Mouse (Mus musculus): ENCODE results near the gene Panx1. TPM values are rescaled to one million over a fixed set of nuclear protein-coding genes. Genes with fewer than 3 reads are reported as not detected.
A peak's percentile ranks its signal among the peaks of the same experiment; 100 is the strongest.

Gene Panx1
- total and polyA plus RNA-seq, 3 experiments: 10.6 to 20.3 TPM; not detected in 1

DNA sequence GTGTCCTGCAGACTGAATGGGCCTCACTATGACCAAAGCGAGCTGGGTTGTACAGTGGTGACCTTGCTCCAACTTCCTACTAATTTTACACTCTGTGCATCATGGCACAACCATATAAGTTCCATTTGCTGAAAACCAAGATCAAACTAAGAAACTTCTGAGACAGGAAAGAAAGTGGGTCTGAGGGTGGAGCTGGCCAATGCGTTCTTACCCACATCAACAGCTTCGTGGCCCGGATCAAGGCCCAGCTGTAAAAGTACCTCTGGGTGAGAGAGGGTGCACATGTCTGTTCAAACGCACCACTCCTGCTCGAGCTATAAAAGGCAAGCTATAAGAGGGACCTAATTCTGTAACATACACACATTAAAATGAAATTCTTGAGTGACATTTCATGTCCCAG is 14.7 kb upstream of the Panx1 start:
- Histone ChIP-seq H3K4me3 (ENCODE audit: control insufficient read depth in 1 of 2, insufficient read depth in 1 of 2, low read depth in 2 of 2, low read length in 2 of 2) (no peak overlapping the region), H3K27me3 (ENCODE audit: control insufficient read depth in 1 of 2, insufficient read depth in 2 of 2, low read length in 2 of 2) (peaks cover 0 to 10% of the 10 kb centered on the region in 2 experiments; a peak in 3 of 4 replicates), H3K27ac (ENCODE audit: control insufficient read depth, low read depth, low read length) (no peak overlapping the region), H3K79me2 (ENCODE audit: control insufficient read depth, insufficient read depth, low read length, poor library complexity) (no peaks in the 10 kb centered on the region), H3K36me3 (ENCODE audit: control insufficient read depth in 1 of 2, insufficient read depth in 2 of 2, low read length in 2 of 2) (no peaks in the 10 kb centered on the region), H3K4me1 (ENCODE audit: control insufficient read depth in 1 of 2, insufficient read depth in 2 of 2, low read length in 2 of 2) (no peaks in the 10 kb centered on the region), H3K9me3 (replicated peaks; ENCODE audit: insufficient read depth, low read length) (no peaks in the 10 kb centered on the region), H3K9ac (ENCODE audit: control insufficient read depth, low read depth, low read length, poor library complexity, severe bottlenecking) (no peak overlapping the region)
- TF ChIP-seq POLR2A (IDR thresholded peaks at IDR 0.05; ENCODE audit: control insufficient read depth in 1 of 2, insufficient read depth in 1 of 2, low read depth in 1 of 2, low read length in 2 of 2, poor library complexity in 1 of 2) (no peak), MXI1 (IDR thresholded peaks at IDR 0.05; ENCODE audit: low read depth, low read length) (no peak), ELF1 (IDR thresholded peaks at IDR 0.05; ENCODE audit: low read depth, low read length) (no peak), ZKSCAN1 (IDR thresholded peaks at IDR 0.05; ENCODE audit: low read depth, low read length) (no peak), RAD21 (IDR thresholded peaks at IDR 0.05; ENCODE audit: low read depth, low read length) (no peak), MYB (IDR thresholded peaks at IDR 0.05; ENCODE audit: low read depth, low read length) (no peak), POLR2AphosphoS2 (IDR thresholded peaks at IDR 0.05; ENCODE audit: low read length) (no peak), HCFC1 (IDR thresholded peaks at IDR 0.05; ENCODE audit: low read depth, low read length) (no peak), MAX (IDR thresholded peaks at IDR 0.05; ENCODE audit: low read length) (no peak), TBP (IDR thresholded peaks at IDR 0.05; ENCODE audit: low read depth, low read length) (no peak), GATA1 (IDR thresholded peaks at IDR 0.05; ENCODE audit: low read depth, low read length) (no peak), MYC (IDR thresholded peaks at IDR 0.05; ENCODE audit: low read depth, low read length) (no peak), JUND (IDR thresholded peaks at IDR 0.05; ENCODE audit: low read depth, low read length) (no peak), MEF2A (IDR thresholded peaks at IDR 0.05; ENCODE audit: extremely low read depth, insufficient replicate concordance, low read depth, low read length, poor library complexity, severe bottlenecking) (no peak)
- no peak for DNase-seq (ENCODE audit: low read depth, low spot score)

- Histone ChIP-seq H3K27me3 (ENCODE audit: control insufficient read depth in 1 of 2, insufficient read depth in 2 of 2, low read length in 2 of 2) (no peaks in the 10 kb centered on the region), H3K9me3 (replicated peaks; ENCODE audit: insufficient read depth, low read length) (no peaks in the 10 kb centered on the region), H3K79me2 (ENCODE audit: control insufficient read depth, insufficient read depth, low read length, poor library complexity) (no peaks in the 10 kb centered on the region), H3K4me1 (ENCODE audit: control insufficient read depth in 1 of 2, insufficient read depth in 2 of 2, low read length in 2 of 2) (no peaks in the 10 kb centered on the region), H3K27ac (ENCODE audit: control insufficient read depth, low read depth, low read length) (no peak overlapping the region), H3K9ac (ENCODE audit: control insufficient read depth, low read depth, low read length, poor library complexity, severe bottlenecking) (no peak overlapping the region), H3K36me3 (ENCODE audit: control insufficient read depth in 1 of 2, insufficient read depth in 2 of 2, low read length in 2 of 2) (no peaks in the 10 kb centered on the region), H3K4me3 (ENCODE audit: control insufficient read depth in 1 of 2, insufficient read depth in 1 of 2, low read depth in 2 of 2, low read length in 2 of 2) (peak overlapping the region; percentile 60 to 65; a peak in 3 of 4 replicates)
- TF ChIP-seq RCOR1 (IDR thresholded peaks at IDR 0.05; ENCODE audit: low read depth, low read length) (no peak), USF2 (IDR thresholded peaks at IDR 0.05; ENCODE audit: borderline replicate concordance in 1 of 2, insufficient read depth in 1 of 2, low read depth in 1 of 2, low read length in 2 of 2) (peak in 1 of 2 experiments; percentile 13; a peak in 1 of 4 replicates)
- DNase-seq (ENCODE audit: low read depth, low spot score): no peak
These were observed 462 bp upstream of the Panx1 start for GRCm38 (mm10) chr9:15045740-15046139.
